Mouse (Mus musculus) urinary bladder, postnatal 36 days (tissue): ENCODE measurements around the gene Vmn1r55.
"Not testable (repeated sequence)": the region's sequence is repeated elsewhere in the genome, so short reads cannot be mapped to it uniquely, and the experiment has no call there.

Experiments used
- DNase-seq, 2 experiments: peaks; one replicate each; pipeline ENCODE4 v3.0.0; 2022; ENCODE audit warnings: low spot score in 2 of 2, mixed read lengths in 1 of 2

Vmn1r55 gene

GRCm38 (mm10) chr7:5081241-5081640, 68.2 kb downstream of the Vmn1r55 start:
- no peak for DNase-seq

- no peak for DNase-seq
Observed at GRCm38 (mm10) chr7:5080815-5081214, 68.7 kb downstream of the Vmn1r55 start.

- DNase-seq = peak; percentile 94 to 97
Observed at GRCm38 (mm10) chr7:5080010-5080751, 69.3 kb downstream of the Vmn1r55 start, which contains the start of gene Epn1. TSS of gene Epn1 (plus strand) at chr7:5080235.

GRCm38 (mm10) chr7:5079365-5080009, 70.0 kb downstream of the Vmn1r55 start:
- not testable (repeated sequence) for DNase-seq
